ENCODE assay signal across 9 mouse cellular contexts in genomic region chr4:141311078-141311477, GRCm38 (mm10). TPM values are rescaled to one million over a fixed set of nuclear protein-coding genes. Genes with fewer than 3 reads are reported as not detected.
DNase-seq lines count a peak whose midpoint lies in the region; ATAC-seq and TF ChIP-seq lines count a peak whose summit lies in the region.
"Had no signal": no experiment of that assay in that cellular context is flagged by ENCODE, and none has a peak within 500 bp of the region (broad histone marks: within the 10 kb centered on the region; RNA-seq: fewer than 3 reads in every experiment).

No protein-coding gene starts in this region.

- peaks cover 73% of the 10 kb centered on the region for H3K4me1 ChIP-seq in midbrain, embryonic 10.5 days
- peaks cover 50% of the 10 kb centered on the region for H3K4me1 ChIP-seq in midbrain, embryonic 15.5 days
- peaks cover 55% of the 10 kb centered on the region for H3K4me1 ChIP-seq in embryonic facial prominence, embryonic 13.5 days
- H3K4me1 ChIP-seq in forebrain, postnatal 0 days (ENCODE audit: insufficient read depth) = no peaks in the 10 kb centered on the region

- WGBS in midbrain, embryonic 10.5 days = 80% methylated on average over 7 of the region's 7 CpGs
- WGBS in midbrain, embryonic 15.5 days = 82% methylated on average over 7 of the region's 7 CpGs
- 71% methylated on average over 7 of the region's 7 CpGs for WGBS in embryonic facial prominence, embryonic 13.5 days
- 84% methylated on average over 7 of the region's 7 CpGs for WGBS in forebrain, postnatal 0 days

- peak overlapping the region; percentile 87 for H3K27ac ChIP-seq in midbrain, embryonic 10.5 days (replicated peaks)
- H3K27ac ChIP-seq in midbrain, embryonic 15.5 days = no peak overlapping the region
- H3K27ac ChIP-seq in embryonic facial prominence, embryonic 13.5 days = peak overlapping the region; percentile 49; the same call in 1 of the 2 replicates
- H3K27ac ChIP-seq in forebrain, postnatal 0 days (ENCODE audit: low read depth, low read length) = no peak overlapping the region

- DNase-seq in midbrain, embryonic 10.5 days (ENCODE audit: low spot score) = no peak
- DNase-seq in kidney, adult 9 months = peak; percentile 79
- DNase-seq in lung, postnatal 4 days = peak; percentile 76 to 79
- no peak for DNase-seq in layer of hippocampus, postnatal 36 days
- no peak for DNase-seq in cerebellum, adult 11-12 months
- DNase-seq in forebrain, postnatal 0 days = no peak

- no peak overlapping the region for H3K9ac ChIP-seq in midbrain, embryonic 15.5 days
- H3K9ac ChIP-seq in embryonic facial prominence, embryonic 13.5 days = no peak overlapping the region
- no peak overlapping the region for H3K9ac ChIP-seq in forebrain, postnatal 0 days
- H3K9ac ChIP-seq: embryonic facial prominence, embryonic 12.5 days had no signal

- 0 out of 2 replicates have a peak overlapping the region, but pooled peaks have one; percentile 26 for H3K4me3 ChIP-seq in midbrain, embryonic 10.5 days
- H3K4me3 ChIP-seq in midbrain, embryonic 15.5 days = no peak overlapping the region
- H3K4me3 ChIP-seq in embryonic facial prominence, embryonic 13.5 days = no peak overlapping the region
- no peak overlapping the region for H3K4me3 ChIP-seq in forebrain, postnatal 0 days (ENCODE audit: low read depth, low read length)
- H3K4me3 ChIP-seq: embryonic facial prominence, embryonic 12.5 days had no signal

- H3K9me3 ChIP-seq in midbrain, embryonic 10.5 days (replicated peaks) = no peaks in the 10 kb centered on the region
- H3K9me3 ChIP-seq in midbrain, embryonic 15.5 days = no peaks in the 10 kb centered on the region
- no peaks in the 10 kb centered on the region for H3K9me3 ChIP-seq in embryonic facial prominence, embryonic 13.5 days
- no peaks in the 10 kb centered on the region for H3K9me3 ChIP-seq in forebrain, postnatal 0 days (ENCODE audit: low read length)
- H3K9me3 ChIP-seq: embryonic facial prominence, embryonic 12.5 days had no signal

- H3K4me2 ChIP-seq in midbrain, embryonic 15.5 days = no peak overlapping the region
- no peak overlapping the region for H3K4me2 ChIP-seq in embryonic facial prominence, embryonic 13.5 days
- H3K4me2 ChIP-seq in forebrain, postnatal 0 days (ENCODE audit: low read depth) = no peak overlapping the region
- H3K4me2 ChIP-seq: embryonic facial prominence, embryonic 12.5 days had no signal

- TF ChIP-seq CTCF in forebrain, postnatal 0 days (IDR thresholded peaks at IDR 0.05; ENCODE audit: low read depth) = no peak

- H3K36me3 ChIP-seq in midbrain, embryonic 10.5 days = peaks cover 30% of the 10 kb centered on the region
- no peaks in the 10 kb centered on the region for H3K36me3 ChIP-seq in midbrain, embryonic 15.5 days (replicated peaks)
- peaks cover 4% of the 10 kb centered on the region; the same call in 1 of the 2 replicates for H3K36me3 ChIP-seq in embryonic facial prominence, embryonic 13.5 days
- no peaks in the 10 kb centered on the region for H3K36me3 ChIP-seq in forebrain, postnatal 0 days (ENCODE audit: insufficient read depth)

- peaks cover 21% of the 10 kb centered on the region; the same call in 1 of the 2 replicates for H3K27me3 ChIP-seq in midbrain, embryonic 10.5 days (ENCODE audit: low read depth, poor library complexity, severe bottlenecking)
- H3K27me3 ChIP-seq in midbrain, embryonic 15.5 days (replicated peaks) = no peaks in the 10 kb centered on the region
- no peaks in the 10 kb centered on the region for H3K27me3 ChIP-seq in embryonic facial prominence, embryonic 13.5 days
- no peaks in the 10 kb centered on the region for H3K27me3 ChIP-seq in forebrain, postnatal 0 days (ENCODE audit: insufficient read depth, low read length)
- H3K27me3 ChIP-seq: embryonic facial prominence, embryonic 12.5 days had no signal

- ATAC-seq in midbrain, embryonic 15.5 days (replicated peaks) = no peak
- no peak for ATAC-seq in embryonic facial prominence, embryonic 13.5 days (ENCODE audit: insufficient number of reproducible peaks, insufficient read depth, low FRiP score, low TSS enrichment, low read depth)
- ATAC-seq in forebrain, postnatal 0 days = no peak

RNA-seq across cellular contexts. Expression of gene Epha2, which starts 10.0 kb away (rescaled TPM):
- polyA plus RNA-seq in midbrain, embryonic 10.5 days (2016; fragmentation: Nextera tagmentation; extraction: Ambion mirVana) = 3.6 and 3.7 TPM in 2 replicates
- polyA plus RNA-seq in midbrain, embryonic 15.5 days (2015; fragmentation: Nextera tagmentation; extraction: Ambion mirVana) = 1.6 and 1.7 TPM in 2 replicates
- 2.6 and 4.0 TPM in 2 replicates for polyA plus RNA-seq in embryonic facial prominence, embryonic 13.5 days (2015; fragmentation: Nextera tagmentation; extraction: Ambion mirVana)
- total RNA-seq in layer of hippocampus, postnatal 36 days (2021) = 1 to 10 TPM; 1.3 to 1.7 TPM
- total RNA-seq in forebrain, postnatal 0 days (2014; rRNA removed) = 1.2 and 1.4 TPM in 2 replicates
- 0.33 and 0.39 TPM in 2 replicates for polyA plus RNA-seq in forebrain, postnatal 0 days (2015; fragmentation: Nextera tagmentation; extraction: Ambion mirVana)

RNA-seq across cellular contexts. Expression of gene Fam131c, which starts 56.9 kb away (rescaled TPM):
- 0.70 and 1.2 TPM in 2 replicates for polyA plus RNA-seq in midbrain, embryonic 10.5 days (2016; fragmentation: Nextera tagmentation; extraction: Ambion mirVana)
- polyA plus RNA-seq in midbrain, embryonic 15.5 days (2015; fragmentation: Nextera tagmentation; extraction: Ambion mirVana) = 42.0 and 44.3 TPM in 2 replicates
- 1.7 and 2.9 TPM in 2 replicates for polyA plus RNA-seq in embryonic facial prominence, embryonic 13.5 days (2015; fragmentation: Nextera tagmentation; extraction: Ambion mirVana)
- 1 to 10 TPM; 2.1 to 3.3 TPM for total RNA-seq in layer of hippocampus, postnatal 36 days (2021)
- total RNA-seq in forebrain, postnatal 0 days (2014; rRNA removed) = 48.8 and 50.4 TPM in 2 replicates
- 28.9 and 37.0 TPM in 2 replicates for polyA plus RNA-seq in forebrain, postnatal 0 days (2015; fragmentation: Nextera tagmentation; extraction: Ambion mirVana)

Comparison
In these comparisons a context has a peak if more than half of its experiments do, and no peak if none do; other contexts are left out.
1. H3K27ac ChIP-seq: peak in midbrain, embryonic 10.5 days (single experiment) and embryonic facial prominence, embryonic 13.5 days (single experiment); none in midbrain, embryonic 15.5 days (single experiment) and forebrain, postnatal 0 days (single experiment).
2. DNase-seq: peak in kidney, adult 9 months (single experiment) and lung, postnatal 4 days (2 of 2); none in midbrain, embryonic 10.5 days (single experiment), layer of hippocampus, postnatal 36 days (0 of 2), cerebellum, adult 11-12 months (single experiment) and forebrain, postnatal 0 days (single experiment).